Mouse (Mus musculus): ENCODE results near the gene Shisa9.

Gene Shisa9

DNA sequence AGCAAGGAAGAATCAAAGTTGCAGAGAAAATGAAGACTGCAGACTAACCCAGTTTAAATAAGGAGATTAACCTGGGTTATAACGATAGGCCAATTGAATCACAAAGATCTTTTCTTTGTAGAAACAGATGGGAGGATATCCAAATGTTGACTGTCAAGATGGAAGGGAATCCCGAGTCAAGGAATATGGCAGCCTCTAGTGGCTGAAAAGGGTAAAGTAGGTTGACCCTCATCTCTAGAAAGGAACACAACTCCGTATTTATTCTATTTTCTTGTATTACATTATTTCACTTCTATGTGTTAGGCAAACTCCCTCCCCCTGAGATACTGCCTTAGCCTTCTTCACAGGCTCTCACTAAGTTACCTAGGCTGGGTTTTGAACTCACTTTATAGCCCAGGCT lies 217.3 kb downstream of the Shisa9 start:
- DNase-seq, result no peak

DNA sequence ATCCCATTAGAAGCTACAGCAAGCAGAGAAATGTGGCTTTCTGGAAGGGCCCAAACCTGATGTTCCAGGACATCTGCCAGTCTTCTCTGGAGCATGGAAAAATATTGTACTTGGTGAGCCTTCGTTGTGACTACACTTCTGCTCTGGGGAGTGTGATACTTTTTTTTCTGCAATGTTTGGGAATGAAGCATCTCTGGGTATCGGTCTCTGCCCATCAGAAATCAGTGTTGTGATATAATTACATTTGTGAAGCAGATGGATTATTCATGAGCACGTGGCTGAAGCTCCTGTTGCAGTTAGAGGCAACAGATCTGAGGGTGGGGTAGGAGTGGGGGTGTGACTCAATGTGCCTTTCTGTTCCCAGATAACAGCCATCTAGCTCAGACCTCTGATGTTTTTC lies 218.2 kb downstream of the Shisa9 start:
- no peak for DNase-seq

DNA sequence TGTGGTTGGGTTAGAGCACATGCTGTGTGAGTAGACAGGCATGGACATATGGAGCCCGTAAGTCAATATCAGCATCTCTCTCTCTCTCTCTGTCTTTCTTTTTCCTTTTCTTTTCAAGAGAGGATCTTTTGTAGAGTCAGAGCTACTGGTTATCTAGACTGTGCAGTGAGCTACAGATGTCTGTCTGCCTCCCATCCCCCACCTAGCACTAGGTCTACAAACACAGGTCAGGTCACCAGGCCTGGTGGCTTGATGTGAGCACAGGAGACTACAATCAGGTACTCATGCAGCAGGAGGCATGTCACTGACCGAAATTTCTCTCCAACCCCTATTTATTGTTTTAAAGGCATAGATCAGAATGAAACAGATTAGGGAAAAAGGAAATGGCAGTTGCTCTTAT lies 219.1 kb downstream of the Shisa9 start:
- DNase-seq, result peak; percentile 24

DNA sequence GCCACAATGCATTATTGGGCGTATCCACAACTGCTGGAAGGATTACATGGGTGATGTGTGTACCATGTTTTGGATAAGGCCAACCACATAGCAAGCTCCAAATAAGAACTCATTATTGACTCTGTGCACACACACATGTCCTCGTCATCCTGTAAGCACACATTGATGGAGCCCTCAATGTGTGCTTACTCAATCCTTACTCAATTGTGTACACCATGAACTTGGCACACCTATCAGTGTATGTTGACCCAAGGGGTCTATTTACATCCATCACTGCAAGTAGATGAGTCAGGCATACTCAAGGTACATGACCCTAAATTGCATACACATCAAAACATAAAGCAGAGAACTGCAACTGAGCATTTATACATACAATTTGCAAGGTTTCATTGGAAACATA lies 220.5 kb downstream of the Shisa9 start:
- DNase-seq, result no peak

DNA sequence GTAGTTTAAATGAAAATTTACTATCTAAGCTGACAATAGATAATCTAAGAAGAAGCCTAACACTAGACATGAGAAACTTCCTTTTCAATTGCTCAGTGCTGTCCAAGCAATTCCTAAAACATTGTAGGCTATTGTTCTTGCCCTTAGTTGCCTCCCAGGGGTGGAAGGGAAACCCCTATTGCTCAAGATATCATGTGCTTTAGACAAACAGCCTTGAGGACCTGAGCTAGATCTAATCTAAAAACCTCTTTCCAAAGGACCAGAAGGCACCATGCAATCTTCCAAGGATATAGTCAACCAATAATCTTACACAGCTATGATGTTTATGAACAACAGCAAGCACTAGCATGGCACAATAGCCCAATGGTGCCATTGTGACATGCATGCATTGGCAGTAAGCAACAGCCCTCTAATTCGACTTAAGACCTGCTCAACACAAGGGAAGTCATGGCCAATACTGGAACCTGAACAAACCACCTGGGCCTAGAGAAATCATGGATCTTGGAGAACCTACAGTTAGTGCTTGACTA lies 222.6 kb downstream of the Shisa9 start:
- no peak for DNase-seq

DNA sequence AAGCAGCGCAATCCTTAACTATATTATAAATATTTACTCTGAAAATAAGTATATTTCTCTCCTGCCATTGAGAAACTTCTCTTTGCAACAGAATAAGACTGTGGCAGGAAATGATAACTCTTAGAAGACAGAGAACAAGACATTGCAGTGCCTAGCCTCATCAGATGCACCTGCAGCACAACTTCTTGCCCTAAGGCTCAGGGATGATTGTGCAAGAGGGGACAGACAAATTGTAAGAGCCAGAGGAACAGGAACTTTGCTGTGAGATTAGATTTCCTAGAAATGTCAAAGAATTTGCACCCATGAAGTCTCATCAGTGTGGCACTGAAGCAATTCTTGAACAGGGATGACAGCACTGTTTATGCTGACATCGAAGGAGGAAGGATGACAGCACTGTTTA lies 223.0 kb downstream of the Shisa9 start:
- DNase-seq, result no peak

DNA sequence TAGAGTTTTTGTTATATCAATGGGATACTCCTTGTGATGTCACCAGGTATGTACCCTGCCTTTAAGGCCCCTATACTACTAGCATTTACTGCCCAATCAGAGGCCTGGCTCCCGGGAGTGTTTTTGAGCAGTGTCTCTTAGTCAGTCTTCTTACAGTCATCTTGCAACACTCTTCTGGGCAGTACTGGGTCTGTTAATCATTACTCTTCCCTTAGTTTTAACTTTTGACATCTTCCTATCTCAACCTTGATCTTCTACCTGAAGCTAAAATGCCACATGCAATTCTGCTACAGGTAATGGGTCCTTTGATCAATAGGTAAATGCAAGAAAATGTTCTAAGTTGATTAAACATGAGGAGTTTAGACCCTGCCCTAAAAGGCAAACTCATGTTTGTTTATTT lies 225.4 kb downstream of the Shisa9 start:
- no peak for DNase-seq

DNA sequence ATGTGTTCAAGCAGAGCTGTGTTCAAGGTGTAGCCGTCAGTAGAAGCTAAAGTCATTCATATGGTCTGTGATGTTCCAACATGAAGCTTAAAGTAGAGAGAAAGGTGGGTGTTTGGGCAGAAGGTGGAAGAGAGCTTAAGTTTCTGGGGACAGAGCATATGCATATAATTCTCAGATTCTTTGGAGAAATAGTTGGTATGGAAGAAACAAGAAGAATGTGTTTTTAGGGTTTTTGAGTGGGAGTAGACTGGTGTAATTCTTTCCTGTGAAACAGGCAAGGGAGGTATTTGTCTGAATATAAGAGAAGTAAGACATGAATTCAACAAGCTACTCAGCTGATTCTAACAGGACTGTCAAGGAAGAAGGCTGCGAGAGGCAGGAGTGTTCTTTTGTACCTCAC lies 225.9 kb downstream of the Shisa9 start:
- no peak for DNase-seq

DNA sequence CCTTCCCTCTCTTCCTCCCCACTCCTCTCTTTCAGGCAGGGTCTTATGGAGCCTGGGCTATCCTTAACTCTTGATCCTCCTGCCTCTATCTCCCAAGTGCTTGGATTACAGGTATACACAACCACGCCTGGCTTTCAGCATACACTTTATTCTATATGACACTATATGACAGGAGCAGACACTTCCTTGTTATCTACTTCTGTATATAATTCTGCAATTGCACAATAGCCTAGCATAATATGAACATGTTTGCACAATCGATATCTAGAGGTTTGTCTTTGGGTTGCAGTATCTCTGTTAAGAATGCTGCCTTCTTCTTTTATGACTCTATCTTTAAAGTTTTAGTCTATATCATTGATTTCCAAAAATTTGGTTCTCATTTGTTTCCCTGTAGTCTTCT lies 230.1 kb downstream of the Shisa9 start:
- DNase-seq, result no peak

DNA sequence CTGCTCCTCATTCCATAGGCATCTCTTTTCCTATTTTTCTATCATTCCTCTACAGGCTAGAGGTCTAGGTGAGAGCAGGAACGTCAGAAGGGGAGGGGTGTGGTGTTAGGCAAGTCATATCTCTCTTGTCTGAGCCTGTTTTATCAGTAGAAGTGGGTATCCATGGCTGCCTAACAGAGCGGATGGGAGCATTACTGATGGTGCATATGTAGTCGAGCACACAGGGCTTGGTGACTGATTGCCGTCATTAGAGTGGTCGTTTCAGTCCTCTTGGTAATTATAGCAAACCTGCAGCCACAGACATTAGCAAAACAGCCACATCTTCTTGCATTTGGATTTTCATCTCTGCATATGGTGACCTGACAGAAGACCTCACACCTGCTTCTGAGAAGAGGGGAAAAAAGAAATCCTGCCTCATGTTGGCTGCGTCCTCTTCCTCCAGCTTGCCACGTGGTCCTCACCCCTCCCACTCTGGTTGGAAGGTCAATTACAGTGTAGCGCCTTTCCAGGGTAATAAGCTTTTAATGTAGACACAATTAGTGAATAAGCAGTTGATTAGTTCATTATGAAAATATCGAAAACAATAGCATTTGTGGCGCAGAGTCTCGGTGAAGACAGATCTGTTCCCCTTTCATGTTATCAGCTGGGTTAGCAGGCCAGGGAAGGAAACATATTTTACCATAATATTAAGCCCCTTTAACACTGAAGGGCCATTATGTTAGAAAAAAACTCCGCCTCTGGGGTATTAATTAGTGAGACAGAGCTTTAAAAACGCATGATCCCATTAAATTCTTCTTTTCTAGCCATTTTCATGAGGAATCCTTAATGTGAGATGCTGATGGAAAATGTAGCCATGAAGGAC lies 233.6 kb downstream of the Shisa9 start:
- DNase-seq, result no peak

DNA sequence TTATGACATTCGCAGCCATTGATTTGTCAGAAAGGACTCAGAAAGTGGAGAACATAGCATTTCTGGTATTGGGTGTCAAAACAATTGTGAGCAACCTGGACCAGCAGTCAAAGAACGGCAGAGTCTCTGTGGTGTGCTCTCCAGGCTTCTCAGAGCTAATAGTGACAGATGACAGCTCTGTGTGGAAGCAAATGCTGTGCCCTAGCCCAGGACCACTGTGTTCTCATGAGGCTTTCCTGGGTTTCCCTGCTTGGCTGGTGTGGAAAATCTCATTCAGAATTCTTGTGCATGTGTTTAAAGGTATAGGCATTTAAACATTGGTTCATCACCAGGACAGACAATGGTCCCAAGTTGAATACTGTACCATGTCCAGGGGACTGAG lies 234.2 kb downstream of the Shisa9 start:
- no peak for DNase-seq

DNA sequence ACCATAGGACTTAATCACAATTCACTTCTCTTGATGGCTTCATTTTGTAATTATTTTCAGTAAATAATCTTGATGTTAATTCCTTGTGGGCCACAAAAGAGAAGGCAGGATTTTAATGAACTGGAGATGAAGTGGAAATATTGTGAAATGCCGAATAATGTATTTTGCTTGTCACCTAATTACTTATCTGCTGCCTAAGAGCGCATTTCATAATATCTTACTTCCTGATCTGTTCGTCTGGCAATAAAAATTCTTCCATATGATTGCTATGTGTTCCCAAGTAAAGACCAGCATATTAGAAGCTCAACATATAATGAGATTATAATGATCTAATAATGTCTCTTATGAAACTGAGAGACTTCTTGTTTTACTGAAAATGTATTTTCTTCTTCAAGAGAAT lies 235.9 kb downstream of the Shisa9 start:
- DNase-seq, result no peak

DNA sequence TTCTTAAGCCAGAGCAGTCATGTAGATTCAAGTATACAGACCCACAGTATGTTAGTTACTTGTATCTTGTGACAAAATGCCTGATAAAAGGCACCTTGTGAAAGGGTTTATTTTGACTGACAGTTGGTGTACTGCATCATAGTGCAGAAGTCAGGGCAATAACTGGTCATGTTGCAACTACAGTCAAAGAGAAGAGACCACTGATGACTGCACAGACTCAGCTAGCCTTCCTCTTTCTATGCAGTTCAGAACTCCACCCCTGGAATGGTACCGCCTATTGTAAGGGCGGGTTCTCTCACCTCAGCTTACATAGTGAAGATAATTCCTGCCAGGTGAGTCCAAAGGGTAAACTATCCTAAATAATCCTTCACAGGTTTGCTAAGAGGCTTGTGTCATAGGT lies 239.6 kb downstream of the Shisa9 start:
- DNase-seq, result no peak

DNA sequence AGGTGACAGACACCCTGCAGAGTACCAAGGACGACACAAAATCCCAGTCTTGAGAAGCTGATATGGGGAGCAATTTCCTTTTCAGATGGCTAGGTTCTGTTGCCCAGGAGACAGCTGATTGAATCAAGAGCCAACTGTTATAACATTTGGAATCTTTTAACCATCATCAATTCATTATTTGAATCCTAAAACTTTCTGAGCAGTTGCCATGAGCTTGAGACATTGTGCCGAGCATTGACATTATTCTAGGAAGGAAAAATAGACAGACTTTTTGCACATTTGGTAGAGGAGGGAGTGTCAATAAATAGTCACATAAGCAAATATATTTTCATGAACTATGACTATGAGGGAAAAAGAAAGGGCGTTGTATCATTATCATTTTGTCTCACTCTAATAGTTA lies 243.0 kb downstream of the Shisa9 start:
- no peak for DNase-seq

DNA sequence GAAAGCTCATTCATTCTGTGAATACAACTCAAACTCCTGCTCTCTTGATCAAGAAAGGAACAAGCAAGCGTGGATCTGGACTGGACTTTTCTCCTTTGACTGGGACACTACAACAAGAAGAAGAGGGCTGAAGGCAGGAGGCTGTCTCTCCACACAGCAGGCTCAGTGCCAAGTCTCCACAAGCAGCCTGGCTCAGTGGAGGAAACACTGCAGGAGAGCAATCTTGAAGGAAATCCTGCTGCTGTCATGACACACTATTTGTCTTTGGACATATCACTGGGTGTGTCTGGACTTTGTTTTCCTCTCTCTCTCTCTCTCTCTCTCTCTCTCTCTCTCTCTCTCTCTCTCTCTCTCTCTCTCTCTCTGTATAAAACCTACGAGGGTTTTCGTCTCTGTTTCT lies 249.4 kb downstream of the Shisa9 start:
- DNase-seq, result peak; percentile 12

DNA sequence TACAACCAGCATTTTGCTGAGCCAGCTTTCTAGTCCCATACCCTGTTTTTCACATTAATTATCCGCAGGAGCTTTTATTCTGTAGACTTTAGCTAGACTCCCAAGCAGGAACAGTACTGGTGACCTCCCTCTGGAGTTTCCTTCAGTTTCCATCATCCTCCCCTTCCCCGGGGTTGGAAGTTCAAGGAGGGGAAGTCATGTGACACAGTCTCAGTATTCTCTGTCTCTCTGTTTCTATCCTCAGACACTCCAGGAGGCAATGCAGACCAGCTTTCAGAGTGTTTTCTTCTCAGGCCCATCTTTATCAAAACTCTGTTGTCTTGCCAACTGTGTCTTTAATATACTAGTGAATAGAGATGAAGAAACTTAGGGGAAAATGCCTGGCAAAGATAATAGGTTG lies 250.4 kb downstream of the Shisa9 start:
- DNase-seq, result no peak

DNA sequence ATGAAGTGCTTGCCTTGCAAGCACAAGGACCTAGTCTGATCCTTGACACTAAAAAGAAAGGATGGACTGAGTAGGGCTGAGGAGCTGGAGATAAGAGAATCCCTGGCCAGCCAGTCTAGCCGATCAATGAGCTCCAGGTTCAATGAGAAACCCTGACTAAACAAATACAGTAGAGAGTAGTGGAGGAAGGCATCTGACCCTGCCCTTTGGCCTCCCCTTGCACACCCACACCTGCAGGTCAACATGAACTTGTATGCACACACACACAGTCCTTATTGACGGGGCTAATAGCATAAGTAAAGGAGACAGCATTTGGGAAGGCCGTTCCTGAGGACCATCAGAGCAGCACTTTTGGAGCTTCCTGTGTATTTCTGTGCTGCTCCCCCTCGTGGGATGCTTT lies 254.7 kb downstream of the Shisa9 start:
- DNase-seq, result peak; percentile 8

DNA sequence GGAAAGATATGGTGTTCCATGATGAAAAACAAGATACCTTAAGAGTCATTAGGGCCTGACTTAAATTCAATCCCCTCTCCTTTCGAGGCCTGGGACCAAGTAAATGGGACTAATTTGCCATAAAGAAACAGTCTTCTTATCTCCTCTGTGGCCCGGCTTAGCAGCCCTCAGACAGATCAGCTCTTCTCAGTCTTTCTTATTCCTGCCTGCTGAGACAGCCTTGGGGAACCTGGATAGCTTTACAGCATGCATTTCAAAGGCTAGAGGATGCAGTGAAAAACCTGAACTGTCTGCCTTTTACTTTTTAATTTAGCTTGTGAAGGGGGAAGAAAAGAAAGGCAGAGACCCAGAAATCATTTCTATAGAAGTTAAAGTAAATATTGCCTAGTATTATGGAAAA lies 275.4 kb downstream of the Shisa9 start:
- no peak for DNase-seq

DNA sequence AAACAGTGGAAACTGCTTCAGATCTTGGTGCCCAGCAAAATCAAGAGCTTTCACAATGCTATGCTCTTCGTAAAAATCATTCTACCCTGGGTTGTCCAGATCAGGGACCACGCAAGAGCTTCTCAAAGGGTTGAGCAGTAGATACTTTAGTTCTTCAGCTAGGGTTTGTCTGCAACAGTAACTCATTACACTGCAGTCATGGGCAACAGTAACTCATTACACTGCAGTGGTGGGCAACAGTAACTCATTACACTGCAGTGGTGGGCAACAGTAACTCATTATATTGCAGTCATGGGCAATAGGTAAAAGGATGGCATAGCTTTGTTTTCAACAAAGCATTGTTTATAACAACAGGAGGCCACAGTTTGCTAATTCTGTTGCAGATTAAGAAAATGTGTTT lies 281.9 kb downstream of the Shisa9 start:
- DNase-seq, result no peak

DNA sequence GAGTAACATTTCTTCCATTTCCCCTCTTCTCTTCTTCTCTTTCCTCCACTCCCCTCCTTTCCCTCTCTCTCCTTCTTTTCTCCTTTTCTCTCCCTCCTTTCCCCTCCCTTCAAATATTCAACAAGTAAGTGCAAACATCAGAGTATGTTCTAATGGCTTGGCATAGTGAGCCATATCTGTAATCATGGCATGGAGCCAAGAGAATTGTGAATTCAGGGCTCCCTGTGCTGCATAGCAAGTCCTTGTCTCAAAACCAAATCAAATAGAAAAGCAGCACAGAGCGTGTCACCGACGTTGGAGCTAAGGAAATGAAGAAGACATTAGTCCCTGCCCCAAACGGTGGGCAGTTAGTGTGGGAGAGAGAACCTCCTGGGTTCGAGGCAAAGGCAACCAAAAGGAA lies 316.6 kb downstream of the Shisa9 start:
- DNase-seq, result no peak

DNA sequence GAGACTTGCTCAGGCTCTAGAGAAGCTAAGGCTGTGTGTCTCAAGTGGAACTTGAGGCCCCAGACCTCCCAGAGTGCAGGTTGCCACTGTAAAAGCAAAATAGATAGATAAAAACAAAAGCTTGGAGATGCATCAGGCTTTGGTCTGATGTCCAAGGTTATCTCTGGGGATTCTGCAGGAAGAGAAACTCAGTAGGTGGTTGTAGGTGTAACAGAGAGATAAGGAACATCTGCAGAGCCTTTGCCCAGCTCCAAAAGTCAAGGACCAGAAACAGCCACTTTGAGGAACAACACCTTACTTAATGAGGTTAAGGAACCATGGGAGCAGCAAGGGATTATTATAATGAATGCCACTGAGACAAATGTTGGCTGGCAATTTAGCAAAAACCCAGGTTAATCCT lies 319.5 kb downstream of the Shisa9 start:
- no peak for DNase-seq

DNA sequence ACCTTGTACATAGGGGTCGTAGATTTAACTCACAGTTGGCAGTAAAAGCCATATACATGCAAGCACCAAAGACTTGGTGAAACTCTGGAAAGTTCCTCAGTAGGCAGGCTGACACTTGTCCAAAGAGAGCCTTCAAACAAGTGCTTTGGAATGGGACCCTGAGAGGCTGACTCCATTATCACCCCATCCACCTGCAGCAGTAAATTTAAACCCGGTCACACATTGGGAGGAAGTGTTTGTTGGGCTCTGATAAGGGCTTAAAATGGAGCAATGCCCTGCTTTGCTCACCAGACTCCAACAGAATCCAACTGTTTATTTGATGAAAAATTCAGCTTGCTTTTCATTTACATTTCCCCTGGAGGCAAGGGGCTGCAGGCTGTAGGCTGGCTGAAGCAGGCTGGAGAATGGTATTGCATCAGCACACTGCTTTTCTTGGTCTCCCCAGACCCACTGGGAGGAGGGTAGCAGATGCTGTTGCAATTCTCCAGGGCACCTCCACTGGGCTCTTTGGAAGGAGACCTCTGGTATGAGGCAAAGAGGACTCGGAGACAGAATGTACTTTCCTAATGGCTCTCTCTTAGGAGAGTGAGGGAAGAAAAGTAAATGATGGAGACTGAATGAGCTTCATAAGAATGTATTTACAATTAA lies 323.5 kb downstream of the Shisa9 start:
- peak; percentile 19 for DNase-seq

DNA sequence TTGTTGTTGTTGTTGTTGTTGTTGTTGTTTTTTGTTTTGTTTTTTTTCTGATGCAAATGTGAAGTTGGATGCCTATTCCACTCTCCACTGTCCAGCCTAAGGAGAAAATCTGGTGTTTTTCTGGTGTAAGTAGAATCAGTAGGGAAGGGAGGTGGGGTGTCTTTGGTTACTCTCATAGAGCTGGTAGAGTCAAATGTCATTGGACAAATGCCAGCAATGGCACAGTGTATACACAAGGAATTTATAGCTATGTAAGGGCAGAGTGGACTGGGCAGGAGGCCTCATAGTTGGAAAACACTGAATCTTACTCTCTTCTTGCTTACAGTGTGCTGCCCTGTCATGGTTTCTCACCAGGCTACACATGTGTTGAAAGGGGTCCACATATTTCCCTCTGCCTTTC lies 325.9 kb downstream of the Shisa9 start:
- DNase-seq, result no peak

DNA sequence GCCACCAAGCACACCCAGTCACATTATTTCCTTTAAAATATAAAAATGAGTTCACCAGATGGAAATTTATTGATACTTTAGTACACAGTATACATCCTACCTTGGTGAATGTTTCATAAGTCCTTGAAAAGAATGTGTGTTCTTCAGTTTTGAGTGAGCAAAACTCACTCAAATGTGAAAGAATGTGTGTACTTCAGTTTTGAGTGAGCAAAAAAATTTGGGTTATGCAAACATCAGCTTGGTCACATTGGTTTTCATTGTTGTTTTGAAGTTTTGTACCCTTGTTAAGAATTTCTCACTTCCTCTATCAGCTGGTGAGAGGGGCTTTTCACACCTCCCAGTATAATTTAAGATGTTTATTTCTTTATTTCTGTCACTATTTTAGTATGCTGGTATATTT lies 331.7 kb downstream of the Shisa9 start:
- no peak for DNase-seq
